Mouse (Mus musculus): ENCODE results near the gene Cldn13.

- TF ChIP-seq CTCF (IDR thresholded peaks at IDR 0.05; ENCODE audit: borderline replicate concordance, insufficient read depth, low read length): no peak
- TF ChIP-seq POLR2A (IDR thresholded peaks at IDR 0.05; ENCODE audit: low read depth, low read length): no peak
Measured at GRCm38 (mm10) chr5:134929988-134930387, 14.7 kb upstream of the Cldn13 start.
